Mouse (Mus musculus) adrenal gland, postnatal 4 days (tissue): ENCODE measurements around the gene Sptlc2. TPM values are rescaled to one million over a fixed set of nuclear protein-coding genes. Genes with fewer than 3 reads are reported as not detected.

Experiments
- DNase-seq, 2 experiments: peaks; one replicate each; pipeline ENCODE4 v3.0.0; 2021 to 2022; ENCODE audit warnings: low spot score in 2 of 2, mixed read lengths in 2 of 2
- total RNA-seq, 2 experiments: library from RNA; stranded (reverse); gene quantifications; 2 replicates each; pipeline ENCODE4 v1.2.3; 2021

Sptlc2 gene
- total RNA-seq, 2 experiments from 2014 or later: 183 to 197 TPM

DNA sequence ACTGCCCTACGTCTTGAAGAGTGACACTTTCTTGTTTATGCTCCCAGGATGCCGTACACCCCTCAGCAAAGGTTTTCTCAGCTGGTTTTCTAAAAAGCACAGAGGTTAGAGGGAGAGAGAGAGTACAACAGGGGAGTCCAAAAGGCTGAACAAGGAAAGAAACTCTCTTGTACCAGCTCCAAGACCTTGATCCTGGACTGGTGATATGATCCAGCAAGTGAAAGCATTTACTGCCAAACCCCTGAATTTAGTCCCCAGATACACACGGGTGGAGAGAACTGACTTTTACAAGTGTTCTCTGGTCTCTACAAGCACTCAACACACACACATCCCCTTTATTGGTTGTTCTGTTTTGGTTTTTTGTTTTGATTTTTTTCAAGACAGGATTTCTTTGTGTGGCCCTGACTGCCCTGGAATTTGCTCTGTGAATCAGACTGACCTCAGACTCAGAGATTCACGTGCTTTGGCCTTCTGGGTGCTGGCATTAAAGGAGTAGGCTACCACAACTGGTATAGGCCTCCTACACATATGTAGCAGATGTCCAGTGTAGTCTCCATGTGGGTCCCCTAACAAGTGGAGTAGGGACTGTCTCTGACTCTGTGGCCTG is 9.8 kb upstream of the Sptlc2 start:
- DNase-seq: no peak

DNA sequence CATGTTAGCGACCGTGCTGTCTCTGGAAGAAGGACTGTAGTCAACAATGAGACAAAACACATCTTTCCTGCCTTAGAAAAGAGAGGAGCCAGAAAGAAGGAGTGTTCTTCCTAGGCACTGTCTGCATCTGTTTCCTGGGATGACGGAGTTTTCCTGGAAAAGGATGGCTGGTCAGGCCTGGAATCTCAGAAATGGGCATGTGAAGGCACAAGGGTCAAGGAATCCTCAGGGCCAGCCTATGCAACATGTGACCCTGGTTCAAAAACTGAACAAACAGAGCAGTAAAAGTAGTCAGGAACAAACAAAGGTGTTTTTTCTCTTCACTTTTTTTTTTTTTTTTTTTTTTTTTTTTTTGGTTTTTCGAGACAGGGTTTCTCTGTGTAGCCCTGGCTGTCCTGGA is 9.0 kb upstream of the Sptlc2 start:
- DNase-seq: no peak

DNA sequence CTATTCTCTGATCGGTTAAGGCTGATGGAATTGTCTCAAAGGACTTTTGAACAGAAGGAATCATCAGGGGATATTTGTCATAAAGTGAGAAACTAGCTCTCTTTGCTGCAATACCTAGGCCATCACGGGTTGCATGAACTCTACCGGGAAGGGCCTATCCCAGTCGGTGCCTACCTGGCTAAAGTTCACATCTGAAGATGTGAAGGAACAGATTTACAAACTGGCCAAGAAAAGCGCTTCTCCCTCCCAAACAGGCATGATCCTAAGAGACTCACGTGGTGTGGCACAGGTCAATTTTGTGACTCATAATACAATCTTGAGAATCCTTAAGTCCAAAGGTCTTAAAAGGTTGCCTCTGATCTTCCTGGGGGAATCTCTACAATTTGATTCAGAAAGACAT is 6.2 kb upstream of the Sptlc2 start:
- no peak for DNase-seq

DNA sequence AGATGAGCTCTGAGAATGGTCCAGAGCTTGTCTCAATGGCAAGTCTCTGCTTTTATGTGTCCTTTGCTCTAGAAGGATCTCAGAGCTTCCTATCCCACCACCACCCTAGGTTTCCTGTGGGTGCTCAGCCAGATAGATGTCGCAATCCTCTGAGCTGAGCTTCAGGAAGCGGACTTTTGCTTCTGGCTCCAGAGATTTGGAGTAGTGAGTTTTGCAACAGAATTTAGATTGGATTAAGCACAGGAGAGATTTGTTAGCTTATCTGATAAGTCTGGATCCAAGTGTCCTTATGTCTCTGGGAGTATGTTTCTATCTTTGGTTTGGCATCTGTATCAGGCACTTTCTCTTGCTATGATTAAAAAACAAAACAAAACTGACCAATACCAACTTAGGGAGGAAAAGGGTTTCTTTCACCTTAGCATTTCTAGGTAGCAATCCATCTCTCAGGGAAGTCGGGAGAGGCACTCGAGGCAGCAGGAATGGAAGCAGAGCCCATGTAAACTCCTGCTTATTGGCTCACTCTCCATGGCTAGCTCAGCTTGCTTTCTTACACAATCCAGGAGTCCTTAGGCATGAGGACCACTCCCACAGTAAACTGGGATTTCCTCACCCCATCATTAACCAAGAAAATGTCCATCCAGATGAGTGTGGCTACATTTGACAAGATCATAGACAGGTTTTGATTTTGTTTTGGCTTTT is 5.4 kb upstream of the Sptlc2 start:
- DNase-seq: no peak

DNA sequence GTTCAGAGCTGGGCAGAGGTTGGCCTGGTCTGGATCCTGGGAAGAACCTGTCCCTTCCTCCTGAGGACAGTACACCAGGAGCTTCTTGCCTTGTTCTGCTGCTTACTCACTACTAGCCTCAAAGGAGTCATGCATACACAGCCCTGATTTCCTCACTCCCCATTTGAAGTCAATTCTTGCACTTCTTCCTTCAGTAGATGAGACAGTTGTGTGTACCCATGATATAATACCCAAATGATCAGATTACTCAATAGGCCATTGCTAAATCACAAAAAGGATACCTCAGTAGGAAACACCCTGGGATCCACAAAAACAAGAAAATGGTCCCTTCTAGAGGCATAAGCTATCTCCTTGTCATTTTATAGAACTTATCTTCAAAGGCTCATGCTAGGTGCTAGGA is 3.2 kb upstream of the Sptlc2 start:
- DNase-seq: no peak

DNA sequence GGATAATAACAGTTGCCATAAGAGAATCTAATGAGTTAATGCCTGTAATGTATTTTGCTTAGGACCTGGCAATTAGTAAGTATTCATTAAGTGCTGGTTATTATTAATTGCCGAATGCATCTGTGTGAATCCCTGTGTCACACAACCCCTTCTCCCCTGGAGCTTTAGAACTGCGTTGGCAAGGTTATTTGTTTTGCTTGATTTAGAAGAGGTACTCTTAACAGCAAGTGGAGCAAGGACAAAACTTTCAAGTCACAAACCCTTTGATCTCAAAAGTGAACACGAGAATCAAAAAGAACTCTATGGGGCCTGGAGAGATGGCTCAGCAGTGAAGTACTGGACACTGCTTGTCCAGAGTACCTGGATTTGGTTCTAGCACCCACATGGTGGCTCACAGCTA is 1.1 kb upstream of the Sptlc2 start:
- DNase-seq: no peak

DNA sequence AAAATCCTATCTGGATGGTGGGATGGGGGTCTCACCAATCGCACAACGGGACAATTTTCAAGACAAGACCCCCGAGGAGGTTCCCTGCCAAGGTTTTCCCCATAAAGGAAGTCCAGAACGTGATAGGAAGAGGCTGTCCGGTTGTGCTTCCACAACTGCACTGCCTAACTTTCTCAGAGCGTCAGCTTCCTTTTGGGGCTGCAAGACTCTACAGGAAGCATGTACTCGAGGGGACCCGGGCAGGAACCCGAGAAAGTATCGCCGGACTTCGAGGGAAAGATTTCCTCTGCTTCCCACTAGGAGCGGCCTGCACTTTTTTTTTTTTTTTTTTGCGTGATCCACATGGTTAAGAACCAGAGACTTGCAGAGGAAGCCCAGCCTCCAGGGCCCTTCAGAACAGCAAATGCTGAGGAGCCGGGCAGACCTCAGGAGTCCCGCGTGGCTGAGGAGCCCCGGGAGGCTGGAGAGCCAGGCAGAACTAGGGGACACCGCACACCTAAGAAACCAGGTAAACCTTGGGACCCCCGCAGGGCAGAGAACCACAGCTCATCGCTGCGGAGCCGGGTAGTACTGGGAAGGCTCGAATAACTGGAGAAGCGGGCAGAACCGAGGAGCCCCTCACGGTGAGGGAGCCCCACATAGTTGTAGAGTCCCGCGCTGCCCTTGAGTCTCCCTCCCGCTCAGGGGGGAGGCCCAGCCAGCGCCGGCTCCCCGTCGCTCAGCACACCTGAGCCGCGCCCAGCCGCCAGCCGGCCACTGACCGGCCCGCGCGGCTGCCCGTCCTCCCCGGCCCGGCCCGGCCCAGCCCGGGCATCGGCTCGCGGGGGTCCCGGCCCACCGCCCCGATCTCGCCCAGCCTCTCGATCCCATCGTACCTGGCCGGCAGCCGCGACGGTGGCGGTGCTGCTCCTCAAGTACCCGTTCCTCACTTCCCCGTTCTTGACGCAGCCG is 709 bp downstream of the Sptlc2 start:
- DNase-seq: no peak

DNA sequence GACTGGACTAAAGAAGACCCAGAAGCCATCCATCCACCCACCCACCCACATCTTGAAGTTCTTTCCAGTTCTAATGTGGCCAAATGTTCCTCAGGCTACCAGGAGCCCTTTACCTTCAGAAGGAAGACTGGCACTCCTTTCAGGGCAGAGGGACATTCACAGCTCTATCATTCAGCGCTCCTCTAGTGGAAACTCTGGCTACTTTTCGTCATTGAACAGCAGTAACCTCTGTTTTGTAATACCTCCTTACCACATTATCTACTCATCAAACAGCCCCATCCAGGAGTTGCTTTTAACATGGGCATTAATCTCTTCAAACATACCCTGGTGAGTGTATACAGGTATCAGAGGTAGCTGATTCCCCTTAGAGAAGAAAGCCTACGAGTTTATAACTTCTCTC is 3.1 kb downstream of the Sptlc2 start:
- DNase-seq: no peak

DNA sequence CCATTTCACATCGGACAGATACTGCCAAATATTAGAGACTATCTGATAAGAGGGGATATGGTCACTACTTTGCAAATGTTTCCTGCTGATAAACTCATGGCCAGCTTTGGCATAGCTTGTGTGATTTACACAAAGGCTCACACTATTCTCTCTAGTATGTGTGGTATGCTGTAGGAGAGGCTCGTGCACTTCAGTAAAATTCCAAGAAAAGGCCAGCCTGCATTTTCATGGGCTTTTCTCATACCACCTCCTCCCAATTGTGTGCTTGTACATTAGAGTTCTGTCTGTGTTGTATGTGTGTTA is 6.8 kb downstream of the Sptlc2 start:
- no peak for DNase-seq

DNA sequence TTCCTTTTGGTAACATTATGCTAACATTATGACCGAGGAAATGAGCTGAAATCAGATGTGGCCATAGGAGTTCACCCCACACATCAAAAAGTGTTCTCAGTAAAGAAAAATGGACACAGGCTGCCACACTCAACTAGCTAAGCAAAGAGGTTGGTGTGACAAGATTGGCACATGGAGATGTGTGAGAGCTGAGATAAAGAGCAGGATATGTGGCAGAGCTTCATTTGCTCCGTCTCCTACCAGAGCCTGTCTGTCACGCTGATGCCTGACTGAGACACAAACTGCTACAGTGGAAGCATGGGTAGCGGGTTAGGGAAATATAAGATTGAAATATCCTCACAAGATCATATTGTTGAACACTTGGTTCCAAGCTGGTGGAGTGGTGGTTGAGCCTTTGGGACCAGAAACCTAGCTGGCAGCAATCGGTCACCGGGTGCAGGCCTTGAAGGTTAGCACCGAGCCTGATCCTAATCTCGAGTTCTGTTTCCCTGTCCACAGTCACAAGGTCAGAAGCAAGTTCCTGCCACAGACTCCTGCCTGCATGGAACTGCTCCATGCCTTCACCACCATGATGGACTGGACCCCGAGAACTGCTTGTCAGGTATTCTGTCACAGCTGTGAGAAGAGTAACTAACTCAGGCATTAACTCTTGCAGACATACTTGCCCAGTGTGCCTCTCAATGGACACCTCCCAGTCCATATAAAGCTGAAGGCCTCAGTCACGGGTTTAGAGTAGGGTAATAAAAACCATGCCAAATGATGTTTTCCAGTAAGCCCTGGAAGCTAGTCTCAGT is 7.4 kb downstream of the Sptlc2 start:
- no peak for DNase-seq

DNA sequence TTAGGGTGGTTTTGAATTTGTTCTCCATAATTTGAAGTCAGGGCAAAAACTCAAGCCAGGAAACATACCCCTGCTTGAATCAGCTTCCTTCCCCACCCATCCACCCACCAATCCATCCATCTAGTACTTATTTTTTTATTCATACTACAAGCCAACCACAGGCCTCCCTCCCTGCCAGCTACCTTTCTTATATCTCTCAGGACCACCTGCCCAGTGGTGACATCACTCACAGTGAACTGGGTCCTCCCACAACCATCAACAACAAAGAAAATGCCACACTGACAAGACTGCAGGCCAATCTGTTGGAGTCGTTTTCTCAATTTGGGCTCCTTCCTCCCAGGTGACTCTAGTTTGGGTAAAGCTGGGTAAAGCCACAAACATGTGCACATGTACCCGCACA is 8.7 kb downstream of the Sptlc2 start:
- no peak for DNase-seq

DNA sequence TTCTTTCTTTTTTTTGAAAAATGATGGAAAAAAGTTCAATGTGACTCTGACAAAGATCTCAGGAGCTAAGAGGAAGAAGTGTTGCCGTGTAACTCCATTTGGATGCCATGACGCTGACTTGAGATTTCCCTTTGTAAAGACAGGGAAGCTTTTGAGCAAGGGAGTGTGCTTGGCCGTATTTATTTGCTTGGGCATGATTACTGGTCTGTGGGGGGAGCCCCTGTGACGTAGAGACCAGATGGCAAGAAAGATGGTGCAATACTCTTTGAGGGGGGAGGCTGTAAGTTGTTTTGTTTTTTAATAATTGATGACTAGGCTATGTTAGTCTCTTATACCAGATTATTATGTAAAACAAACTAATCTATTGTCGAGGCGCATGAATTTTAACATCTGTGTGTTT is 14.0 kb downstream of the Sptlc2 start:
- no peak for DNase-seq

DNA sequence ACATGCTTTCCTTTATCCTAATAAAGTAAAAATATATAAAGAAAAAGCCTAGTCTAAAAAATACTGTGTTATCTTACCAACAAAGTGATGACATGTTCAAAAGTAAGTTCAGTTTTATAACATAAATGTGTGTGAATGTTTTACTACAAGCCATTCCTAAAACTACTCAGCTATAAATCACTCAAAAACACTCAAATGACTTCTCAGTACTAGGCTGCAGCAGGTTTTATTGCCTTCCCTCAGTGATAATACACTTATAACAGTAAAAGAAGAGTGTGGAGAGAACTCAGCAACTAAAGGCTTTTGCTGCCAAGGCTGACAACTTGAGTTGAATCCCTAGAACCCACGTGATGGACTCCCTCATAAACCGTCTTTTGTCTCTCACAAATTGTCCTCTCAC is 18.8 kb downstream of the Sptlc2 start:
- no peak for DNase-seq

DNA sequence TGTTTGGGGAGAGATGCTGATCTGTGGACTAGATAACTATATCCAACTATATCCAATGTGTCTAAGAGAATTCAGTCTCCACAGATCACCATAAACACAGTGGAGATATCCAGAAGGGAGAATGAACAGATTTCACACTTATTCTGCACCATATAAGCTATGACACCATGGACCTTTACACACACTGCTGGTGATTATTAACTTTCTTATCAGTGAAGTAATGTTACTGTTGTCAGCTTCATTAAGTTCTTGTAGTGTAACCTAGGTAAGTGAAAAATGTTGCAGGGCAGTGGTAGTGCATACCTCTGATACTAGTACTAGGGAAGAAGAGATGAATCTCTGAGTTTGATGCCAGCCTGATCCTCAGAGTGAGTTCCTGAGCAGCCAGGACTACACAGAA is 20.1 kb downstream of the Sptlc2 start:
- DNase-seq: no peak

DNA sequence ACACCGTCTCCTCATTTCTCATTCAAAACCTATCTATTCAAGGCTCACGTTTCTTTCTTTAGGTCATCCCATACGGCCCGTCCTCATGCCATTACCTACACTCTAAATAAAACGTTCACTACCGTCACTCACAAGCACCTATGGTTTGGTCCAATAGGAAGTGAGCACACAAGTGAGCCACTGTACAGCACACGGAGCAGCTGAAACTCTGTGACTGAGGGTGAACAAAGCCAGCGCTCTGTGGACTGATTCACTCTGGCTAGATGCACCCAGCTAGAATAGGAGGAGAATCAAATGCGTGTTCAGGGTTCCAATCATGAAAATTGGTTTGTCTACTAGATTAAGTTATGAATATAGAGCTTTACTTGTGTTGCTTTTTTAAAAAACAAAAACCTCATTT is 22.5 kb downstream of the Sptlc2 start:
- DNase-seq: no peak

DNA sequence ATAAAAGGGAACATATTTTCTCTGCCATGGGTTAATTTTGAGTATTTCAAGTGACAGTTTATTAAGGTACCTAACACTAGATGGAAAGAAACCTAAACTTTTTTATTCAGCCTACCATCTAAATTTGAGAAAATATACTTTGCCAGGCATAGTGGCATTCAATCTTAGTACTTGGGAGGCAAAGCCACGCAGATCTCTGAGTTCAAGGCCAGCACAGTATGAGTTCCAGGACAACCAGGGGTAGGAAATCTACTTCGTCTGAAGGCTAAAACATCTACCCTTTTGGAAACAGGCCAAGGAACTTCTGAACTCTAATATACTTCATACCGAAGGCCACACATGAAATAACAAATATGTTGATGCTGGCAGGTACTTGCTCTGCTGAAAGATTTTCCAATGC is 26.0 kb downstream of the Sptlc2 start:
- no peak for DNase-seq

DNA sequence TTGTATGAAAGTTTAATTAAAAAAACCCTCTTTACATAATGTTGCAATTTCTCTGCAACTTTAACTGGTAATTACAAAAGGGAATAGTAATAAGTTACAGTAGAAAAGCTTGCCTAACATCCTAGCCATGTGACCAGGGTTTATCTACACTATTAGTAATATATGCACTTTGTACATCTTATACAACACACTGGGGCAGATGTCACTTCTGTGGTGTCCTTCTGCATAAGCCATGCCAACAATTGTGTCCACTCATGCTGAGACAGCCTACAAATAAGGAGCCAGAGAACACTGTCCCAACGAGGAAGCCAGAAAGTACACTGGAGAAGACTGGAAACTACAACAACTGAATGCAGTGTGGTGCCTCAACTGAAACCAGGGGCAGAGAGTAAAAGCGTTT is 40.1 kb downstream of the Sptlc2 start:
- DNase-seq: no peak

DNA sequence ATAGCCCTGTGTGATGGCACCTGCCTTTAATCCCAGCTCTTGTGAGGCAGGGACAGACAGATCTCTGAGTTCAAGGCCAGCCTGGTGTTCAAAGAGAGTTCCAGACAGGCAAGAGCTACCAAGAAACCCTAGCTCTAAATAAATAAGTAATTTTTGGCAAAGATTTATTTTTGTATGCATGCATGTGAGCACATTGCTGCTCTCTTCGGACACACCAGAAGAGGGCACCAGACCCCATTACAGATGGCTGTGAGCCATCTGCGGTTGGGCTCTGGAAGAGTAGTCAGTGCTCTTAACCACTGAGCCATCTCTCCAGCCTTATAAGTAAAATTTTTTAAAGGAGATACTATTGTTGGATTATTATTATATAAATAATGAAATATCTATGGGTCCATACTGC is 40.6 kb downstream of the Sptlc2 start:
- DNase-seq: no peak

DNA sequence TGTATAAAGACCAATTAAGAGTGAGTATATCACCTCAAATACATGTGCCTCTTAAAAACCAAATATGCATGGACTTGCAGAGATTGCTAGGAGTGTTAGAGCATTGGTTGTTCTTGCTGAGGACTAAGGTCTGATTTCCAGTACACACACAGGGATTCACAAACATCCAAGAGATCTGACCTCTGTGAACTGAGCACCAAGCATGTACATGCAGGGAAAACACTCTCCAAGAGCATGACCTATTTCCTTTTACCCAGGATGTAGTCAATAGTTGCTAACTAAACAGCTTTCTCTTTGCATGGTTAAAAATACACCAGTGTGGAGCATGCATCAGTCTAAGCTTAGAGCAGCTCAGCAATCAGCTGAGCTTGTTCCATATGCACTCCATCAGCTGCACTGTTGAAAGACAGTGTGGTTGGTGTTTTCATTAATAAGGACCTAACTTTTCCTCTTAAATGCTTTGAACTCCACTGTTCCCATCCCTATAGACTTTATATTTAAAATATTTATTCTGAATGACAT is 45.0 kb downstream of the Sptlc2 start:
- no peak for DNase-seq

DNA sequence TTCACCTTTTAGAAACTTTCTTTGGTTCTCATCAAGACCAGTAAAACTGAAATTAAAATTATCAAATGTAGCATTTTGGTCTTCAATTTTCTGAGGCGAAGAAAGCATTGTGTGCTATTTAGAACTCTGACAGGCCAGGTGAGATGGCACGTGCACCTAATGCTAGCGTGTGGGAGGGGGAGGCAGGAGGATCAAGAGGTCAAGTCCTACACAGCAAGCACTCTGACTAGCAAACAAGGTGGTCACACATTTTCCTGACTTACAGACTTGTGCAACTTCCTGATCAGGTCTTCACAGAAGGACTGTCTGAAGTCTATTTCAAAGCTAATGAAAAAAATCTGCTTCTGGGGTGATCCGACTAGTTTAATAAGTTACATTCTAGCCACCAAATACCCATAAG is 50.1 kb downstream of the Sptlc2 start:
- no peak for DNase-seq

DNA sequence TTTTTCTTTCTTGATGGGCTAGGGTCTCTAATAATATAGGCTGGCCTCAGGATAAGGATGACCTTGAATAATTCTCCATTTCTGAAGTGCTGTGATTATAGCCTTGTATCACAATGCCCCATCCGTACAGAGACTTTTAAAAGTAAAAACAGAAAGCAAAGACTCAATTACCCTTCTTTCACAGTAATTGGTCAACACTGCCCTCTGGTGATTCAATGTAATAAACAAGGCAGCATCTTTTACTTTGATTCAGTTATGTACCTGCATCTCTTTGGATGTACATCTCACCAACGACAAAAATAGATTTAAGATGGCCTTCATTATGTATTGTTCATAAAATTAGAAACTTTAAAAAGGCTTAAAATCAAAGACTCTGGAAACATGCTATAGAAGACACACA is 53.3 kb downstream of the Sptlc2 start:
- no peak for DNase-seq
